Mouse (Mus musculus) midbrain, embryonic 14.5 days (tissue): Measurements from ENCODE around the gene Fuca1. TPM values are rescaled to one million over a fixed set of nuclear protein-coding genes. Genes with fewer than 3 reads are reported as not detected.
"Not testable (repeated sequence)": the region's sequence is repeated elsewhere in the genome, so short reads cannot be mapped to it uniquely, and the experiment has no call there.

ENCODE experiments used
- ATAC-seq: fragments of 200-750 bp; cut with Nextera tagmentation; 2 replicates; pipeline ENCODE4 v1.8.0; 2017; ENCODE audit warnings: moderate number of reproducible peaks, moderate library complexity; ENCODE audit not compliant: low FRiP score, low TSS enrichment
- DNase-seq: peaks from one replicate; pipeline ENCODE4 v3.0.0-alpha.2; 2015
- H3K27ac ChIP-seq: fragments of 300-500 bp; sonication (generic); replicated peaks from 2 replicates; pipeline ENCODE4 v1.5.1; 2014; ENCODE audit warnings: mild to moderate bottlenecking, low read depth, low read length, moderate library complexity
- H3K27me3 ChIP-seq: fragments of 300-500 bp; sonication (generic); 2 replicates; pipeline ENCODE4 v1.6.1; 2014; ENCODE audit warnings: low read length, control low read depth, mixed read lengths; ENCODE audit not compliant: control insufficient read depth, insufficient read depth
- H3K36me3 ChIP-seq: fragments of 300-500 bp; sonication (generic); 2 replicates; pipeline ENCODE4 v1.6.1; 2014; ENCODE audit warnings: low read length, control low read depth; ENCODE audit not compliant: control insufficient read depth, insufficient read depth
- H3K4me1 ChIP-seq: fragments of 300-500 bp; sonication (generic); 2 replicates; pipeline ENCODE4 v1.6.1; 2014; ENCODE audit warnings: mild to moderate bottlenecking, antibody characterized with exemption, low read length, control low read depth; ENCODE audit not compliant: control insufficient read depth, insufficient read depth
- H3K4me2 ChIP-seq: fragments of 300-500 bp; sonication (generic); 2 replicates; pipeline ENCODE4 v1.6.1; 2014; ENCODE audit warnings: mild to moderate bottlenecking, low read length, moderate library complexity
- H3K4me3 ChIP-seq: fragments of 300-500 bp; sonication (generic); replicated peaks from 2 replicates; pipeline ENCODE4 v1.5.1; 2014; ENCODE audit warnings: low read depth, low read length
- H3K9ac ChIP-seq: fragments of 300-500 bp; sonication (generic); replicated peaks from 2 replicates; pipeline ENCODE4 v1.6.1; 2014; ENCODE audit warnings: mild to moderate bottlenecking, low read length, moderate library complexity
- H3K9me3 ChIP-seq: fragments of 300-500 bp; sonication (generic); 2 replicates; pipeline ENCODE4 v1.6.1; 2016; ENCODE audit warnings: low read length, control low read depth, mixed read lengths; ENCODE audit not compliant: control insufficient read depth
- WGBS: fragments of 180-500 bp; shearing (Covaris S2); extraction: QIAGEN DNeasy Blood & Tissue Kit; methylation state at CpG from one replicate; pipeline ENCODE4 v1.1.7; 2014; 5-methylcytosine and 5-hydroxymethylcytosine counted together
- polyA plus RNA-seq: library from polyadenylated mRNA; unstranded; fragments of >200 nt; fragmentation: Nextera tagmentation; extraction: Ambion mirVana; gene quantifications from 2 replicates; pipeline ENCODE4 v1.2.1, GENCODE M21; 2014

Fuca1 gene
- polyA plus RNA-seq, 1 experiment from 2014 or later: 62.7 TPM

GRCm38 (mm10) chr4:135969070-135969750, 48.7 kb downstream of the Fuca1 start:
- Histone ChIP-seq H3K27ac (no peak overlapping the region), H3K4me3 (no peak overlapping the region), H3K36me3 (peaks cover 53% of the 10 kb centered on the region), H3K4me1 (peaks cover 16% of the 10 kb centered on the region), H3K9ac (no peak overlapping the region), H3K9me3 (no peaks in the 10 kb centered on the region), H3K4me2 (no peak overlapping the region), H3K27me3 (no peaks in the 10 kb centered on the region)
- ATAC-seq (no peak), DNase-seq (no peak)
- 85% methylated on average over 13 of the region's 13 CpGs for WGBS

- DNase-seq: no peak
- 91% methylated on average over 11 of the region's 11 CpGs for WGBS
- H3K36me3 ChIP-seq: peaks cover 67% of the 10 kb centered on the region
- no peak overlapping the region for H3K27ac ChIP-seq
- no peaks in the 10 kb centered on the region for H3K27me3 ChIP-seq
- H3K4me3 ChIP-seq: peak overlapping the region; percentile 91; the same call in 1 of the 2 replicates
- H3K9me3 ChIP-seq: no peaks in the 10 kb centered on the region
- no peak for ATAC-seq
- peaks cover 12% of the 10 kb centered on the region for H3K4me1 ChIP-seq
- no peak overlapping the region for H3K4me2 ChIP-seq
- no peak overlapping the region for H3K9ac ChIP-seq
These were observed 50.0 kb downstream of the Fuca1 start for GRCm38 (mm10) chr4:135970585-135970984.

GRCm38 (mm10) chr4:135971805-135972555, 51.4 kb downstream of the Fuca1 start:
- DNase-seq: no peak
- H3K4me1 ChIP-seq: peaks cover 12% of the 10 kb centered on the region

GRCm38 (mm10) chr4:135972556-135972906, 52.0 kb downstream of the Fuca1 start, which contains the start of gene Lypla2:
Gene Lypla2 (minus strand): TSS chr4:135972626.
- Histone ChIP-seq H3K36me3 (peaks cover 64% of the 10 kb centered on the region), H3K9me3 (no peaks in the 10 kb centered on the region), H3K27ac (peak within 1 kb of the TSS; percentile 70; the same call in 1 of the 2 replicates), H3K4me1 (peaks cover 12% of the 10 kb centered on the region), H3K4me3 (peak within 1 kb of the TSS; percentile 91), H3K4me2 (peak within 1 kb of the TSS; percentile 84), H3K27me3 (no peaks in the 10 kb centered on the region), H3K9ac (peak within 1 kb of the TSS; percentile 90)
- peak; percentile 92 for DNase-seq
- peak; percentile 81 for ATAC-seq
- under 1% methylated on average over 19 of the region's 19 CpGs for WGBS

More at GRCm38 (mm10) chr4:135971805-135972555, 51.4 kb downstream of the Fuca1 start:
- peaks cover 66% of the 10 kb centered on the region for H3K36me3 ChIP-seq
- no peaks in the 10 kb centered on the region for H3K27me3 ChIP-seq
- peak overlapping the region; percentile 91 for H3K4me3 ChIP-seq
- peak overlapping the region; percentile 90 for H3K9ac ChIP-seq
- peak; percentile 55 for ATAC-seq
- peak overlapping the region; percentile 70; the same call in 1 of the 2 replicates for H3K27ac ChIP-seq
- WGBS: under 1% methylated on average over 35 of the region's 35 CpGs
- no peaks in the 10 kb centered on the region for H3K9me3 ChIP-seq
- H3K4me2 ChIP-seq: peak overlapping the region; percentile 84

DNA sequence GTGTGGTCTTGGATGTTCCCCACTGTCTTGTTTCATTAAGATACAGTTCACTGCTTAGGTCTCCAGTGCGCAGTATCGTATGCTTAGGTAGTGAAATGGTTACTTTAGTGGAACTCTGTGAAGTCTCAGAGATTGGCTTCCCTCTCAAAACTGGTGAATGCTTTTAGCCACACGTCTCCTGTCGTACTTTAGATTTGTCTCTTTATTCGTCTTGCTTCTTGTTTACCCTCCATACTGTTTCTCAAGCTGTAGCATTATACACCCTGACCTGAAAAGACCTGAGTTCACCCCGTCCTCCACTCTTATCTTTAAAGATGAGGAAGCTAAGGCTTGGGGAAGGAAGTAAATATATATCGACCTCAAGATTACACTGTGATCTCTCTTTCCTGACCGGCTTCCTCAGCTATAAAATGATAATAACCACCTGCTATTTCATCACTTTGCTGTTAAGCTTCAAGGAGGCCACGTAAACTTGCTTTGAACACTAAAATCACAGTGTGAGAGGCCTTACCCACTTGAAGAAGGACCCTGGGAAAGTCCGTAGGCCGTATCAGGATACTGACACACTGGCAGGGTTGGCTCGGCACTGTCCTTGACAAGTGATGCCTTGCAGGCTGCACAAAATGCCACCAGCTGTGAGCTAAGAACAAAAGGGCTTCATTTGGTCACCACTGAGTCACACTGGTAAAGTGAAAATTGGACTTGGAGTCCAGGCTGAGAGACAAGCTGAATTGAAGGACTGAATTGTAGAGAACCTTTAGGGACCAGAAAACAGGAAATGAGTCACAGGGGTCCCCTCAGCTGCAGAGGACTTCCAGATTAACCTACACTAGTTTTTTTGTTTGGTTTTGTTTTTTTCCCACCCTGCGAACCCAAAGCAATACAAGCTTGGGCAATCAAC, 52.6 kb downstream of the Fuca1 start:
- H3K27me3 ChIP-seq: no peaks in the 10 kb centered on the region
- H3K9me3 ChIP-seq: no peaks in the 10 kb centered on the region
- no peak for DNase-seq
- peaks cover 12% of the 10 kb centered on the region for H3K4me1 ChIP-seq
- H3K9ac ChIP-seq: no peak overlapping the region
- peak overlapping the region; percentile 84 for H3K4me2 ChIP-seq
- H3K27ac ChIP-seq: no peak overlapping the region
- peaks cover 58% of the 10 kb centered on the region for H3K36me3 ChIP-seq
- H3K4me3 ChIP-seq: peak overlapping the region; percentile 91
- 73% methylated on average over 13 of the region's 13 CpGs for WGBS
- ATAC-seq: no peak

DNA sequence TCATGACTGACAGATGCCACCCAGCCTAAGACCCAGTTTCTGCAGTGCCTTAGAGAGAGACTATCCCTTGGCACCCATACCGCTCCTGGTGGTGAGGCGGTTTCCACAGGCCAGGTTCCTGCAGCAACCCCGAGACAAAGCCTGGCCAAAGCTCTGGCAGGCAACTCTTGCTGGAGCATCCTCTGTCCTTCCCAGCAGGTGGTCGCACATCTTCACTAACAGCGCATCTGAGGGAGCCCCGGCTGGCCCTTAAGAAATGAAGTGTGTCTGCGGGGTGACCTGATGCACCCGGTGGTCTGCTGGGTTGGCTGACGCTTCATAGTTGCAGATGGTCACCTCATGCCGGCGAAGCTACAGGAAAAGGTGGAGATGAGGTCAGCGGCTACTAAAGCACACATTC, 55.6 kb downstream of the Fuca1 start:
- Histone ChIP-seq H3K9ac (no peak overlapping the region), H3K27me3 (no peaks in the 10 kb centered on the region), H3K4me2 (no peak overlapping the region), H3K4me1 (peaks cover 10% of the 10 kb centered on the region), H3K27ac (no peak overlapping the region), H3K36me3 (peaks cover 39% of the 10 kb centered on the region), H3K9me3 (no peaks in the 10 kb centered on the region), H3K4me3 (no peak overlapping the region)
- WGBS: 95% methylated on average over 12 of the region's 12 CpGs
- DNase-seq (no peak), ATAC-seq (no peak)

DNA sequence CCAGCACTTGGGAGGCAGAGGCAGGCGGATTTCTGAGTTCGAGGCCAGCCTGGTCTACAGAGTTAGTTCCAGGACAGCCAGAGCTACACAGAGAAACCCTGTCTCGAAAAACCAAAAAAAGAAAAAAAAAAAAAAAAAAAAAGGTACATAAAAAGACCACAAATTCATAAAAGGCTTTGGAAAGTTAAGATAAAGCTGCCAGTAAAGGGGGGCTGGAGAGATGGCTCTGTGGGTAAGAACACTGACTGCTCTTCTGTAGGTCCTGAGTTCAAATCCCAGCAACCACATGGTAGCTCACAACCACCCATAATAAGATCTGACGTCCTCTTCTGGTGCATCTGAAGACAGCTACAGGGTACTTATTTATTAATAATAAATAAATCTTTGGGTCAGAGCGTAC, 59.7 kb downstream of the Fuca1 start:
- H3K36me3 ChIP-seq: peaks cover 43% of the 10 kb centered on the region
- H3K27ac ChIP-seq, H3K4me2 ChIP-seq, H3K4me1 ChIP-seq, H3K27me3 ChIP-seq, H3K9me3 ChIP-seq, ATAC-seq, DNase-seq, H3K9ac ChIP-seq, H3K4me3 ChIP-seq: not testable (repeated sequence)
- 96% methylated on average over 5 of the region's 5 CpGs for WGBS

GRCm38 (mm10) chr4:135981524-135982063, 61.1 kb downstream of the Fuca1 start:
- Histone ChIP-seq H3K9ac (no peak overlapping the region), H3K9me3 (no peaks in the 10 kb centered on the region), H3K27me3 (no peaks in the 10 kb centered on the region), H3K4me2 (no peak overlapping the region), H3K4me1 (peaks cover 9% of the 10 kb centered on the region), H3K36me3 (peaks cover 31% of the 10 kb centered on the region), H3K4me3 (no peak overlapping the region), H3K27ac (no peak overlapping the region)
- ATAC-seq (no peak), DNase-seq (no peak)
- WGBS: 82% methylated on average over 7 of the region's 7 CpGs
